Mouse (Mus musculus) MEL (cell line): ENCODE results near the gene Smarcc2. TPM values are rescaled to one million over a fixed set of nuclear protein-coding genes. Genes with fewer than 3 reads are reported as not detected.
A peak's percentile ranks its signal among the peaks of the same experiment; 100 is the strongest.

ENCODE experiments used
- DNase-seq: peaks from one replicate; pipeline ENCODE4 v3.0.0; 2011; ENCODE audit warnings: low read depth, low spot score
- H3K27ac ChIP-seq: 2 replicates; pipeline ENCODE4 v1.5.1; 2012; ENCODE audit warnings: low read depth, mild to moderate bottlenecking, control low read depth, low read length, moderate library complexity; ENCODE audit not compliant: control insufficient read depth
- H3K27me3 ChIP-seq, 2 experiments: fragments of 150-350 bp in 1 of 2; sonication (generic) in 1 of 2; 2 replicates each; pipeline ENCODE4 v1.6.1; 2012; ENCODE audit warnings: low read length in 2 of 2, mild to moderate bottlenecking in 2 of 2, improper control_type of control experiment in 1 of 2, moderate library complexity in 1 of 2; ENCODE audit not compliant: insufficient read depth in 2 of 2, control insufficient read depth in 1 of 2
- H3K36me3 ChIP-seq, 2 experiments: 2 replicates each; pipeline ENCODE4 v1.6.1; 2012 to 2014; ENCODE audit warnings: low read length in 2 of 2, improper control_type of control experiment in 1 of 2, inconsistent platforms in 1 of 2, mild to moderate bottlenecking in 1 of 2; ENCODE audit not compliant: insufficient read depth in 2 of 2, control insufficient read depth in 1 of 2
- H3K4me1 ChIP-seq, 2 experiments: fragments of 150-350 bp in 1 of 2; sonication (generic) in 1 of 2; 2 replicates each; pipeline ENCODE4 v1.6.1; 2012; ENCODE audit warnings: low read length in 2 of 2, improper control_type of control experiment in 1 of 2, mild to moderate bottlenecking in 1 of 2; ENCODE audit not compliant: insufficient read depth in 2 of 2, control insufficient read depth in 1 of 2
- H3K4me3 ChIP-seq, 2 experiments: fragments of 150-350 bp in 1 of 2; sonication (generic) in 1 of 2; 2 replicates each; pipeline ENCODE4 v1.5.1; 2012; ENCODE audit warnings: low read depth in 2 of 2, low read length in 2 of 2, mild to moderate bottlenecking in 2 of 2, moderate library complexity in 2 of 2, control low read depth in 1 of 2, improper control_type of control experiment in 1 of 2; ENCODE audit not compliant: control insufficient read depth in 1 of 2, insufficient read depth in 1 of 2
- H3K79me2 ChIP-seq: 2 replicates; pipeline ENCODE4 v1.6.1; 2012; ENCODE audit warnings: mild to moderate bottlenecking, low read length, moderate library complexity; ENCODE audit not compliant: control insufficient read depth, poor library complexity, insufficient read depth
- H3K9ac ChIP-seq: 2 replicates; pipeline ENCODE4 v1.6.1; 2012; ENCODE audit warnings: low read depth, mild to moderate bottlenecking, control low read depth, low read length, moderate library complexity; ENCODE audit not compliant: control insufficient read depth, poor library complexity, severe bottlenecking
- H3K9me3 ChIP-seq: fragments of 150-350 bp; sonication (generic); replicated peaks from 2 replicates; pipeline ENCODE4 v1.6.1; 2012; ENCODE audit warnings: mild to moderate bottlenecking, low read length, improper control_type of control experiment, moderate library complexity; ENCODE audit not compliant: insufficient read depth
- CHD1 ChIP-seq: IDR thresholded peaks from 2 replicates; pipeline ENCODE4 v1.6.1; 2012; ENCODE audit warnings: low read depth, mild to moderate bottlenecking, inconsistent platforms, low read length, improper control_type of control experiment
- CHD2 ChIP-seq: IDR thresholded peaks from 2 replicates; pipeline ENCODE4 v1.6.1; 2011; ENCODE audit warnings: low read length, improper control_type of control experiment
- ELF1 ChIP-seq: IDR thresholded peaks from 2 replicates; pipeline ENCODE4 v1.6.1; 2014; ENCODE audit warnings: low read depth, mild to moderate bottlenecking, inconsistent platforms, low read length, improper control_type of control experiment, moderate library complexity
- ETS1 ChIP-seq: IDR thresholded peaks from 2 replicates; pipeline ENCODE4 v1.6.1; 2012; ENCODE audit warnings: low read depth, mild to moderate bottlenecking, inconsistent platforms, low read length, improper control_type of control experiment, moderate library complexity
- GABPA ChIP-seq: IDR thresholded peaks from 2 replicates; pipeline ENCODE4 v1.6.1; 2012; ENCODE audit warnings: low read depth, mild to moderate bottlenecking, inconsistent platforms, low read length, improper control_type of control experiment, moderate library complexity
- GATA1 ChIP-seq: IDR thresholded peaks from 2 replicates; pipeline ENCODE4 v1.6.1; 2011; ENCODE audit warnings: low read depth, low read length, improper control_type of control experiment
- HCFC1 ChIP-seq: IDR thresholded peaks from 2 replicates; pipeline ENCODE4 v1.6.1; 2012; ENCODE audit warnings: low read depth, mild to moderate bottlenecking, inconsistent platforms, low read length, improper control_type of control experiment, moderate library complexity
- KAT2A ChIP-seq: conservative IDR thresholded peaks from 2 replicates; pipeline ENCODE4 v1.6.1; 2012; ENCODE audit warnings: low read depth, low read length, improper control_type of control experiment, inconsistent platforms
- MAZ ChIP-seq: IDR thresholded peaks from 2 replicates; pipeline ENCODE4 v1.6.1; 2012; ENCODE audit warnings: low read depth, mild to moderate bottlenecking, inconsistent platforms, low read length, improper control_type of control experiment
- MXI1 ChIP-seq: IDR thresholded peaks from 2 replicates; pipeline ENCODE4 v1.6.1; 2011; ENCODE audit warnings: mild to moderate bottlenecking, low read depth, low read length, improper control_type of control experiment
- NELFE ChIP-seq: IDR thresholded peaks from 2 replicates; pipeline ENCODE4 v1.6.1; 2011; ENCODE audit warnings: low read depth, low read length, improper control_type of control experiment
- POLR2A ChIP-seq, 2 experiments: IDR thresholded peaks; 2 replicates each; pipeline ENCODE4 v1.6.1; 2011 to 2012; ENCODE audit warnings: low read length in 2 of 2, mild to moderate bottlenecking in 2 of 2, control low read depth in 1 of 2, improper control_type of control experiment in 1 of 2, low read depth in 1 of 2, moderate library complexity in 1 of 2; ENCODE audit not compliant: control insufficient read depth in 1 of 2, insufficient read depth in 1 of 2, poor library complexity in 1 of 2
- POLR2AphosphoS5 ChIP-seq: IDR thresholded peaks from 2 replicates; pipeline ENCODE4 v1.6.1; 2012; ENCODE audit warnings: low read depth, borderline replicate concordance, mild to moderate bottlenecking, inconsistent platforms, low read length, moderate library complexity, mixed read lengths
- RAD21 ChIP-seq: IDR thresholded peaks from 2 replicates; pipeline ENCODE4 v1.6.1; 2011; ENCODE audit warnings: mild to moderate bottlenecking, low read depth, low read length, improper control_type of control experiment
- RCOR1 ChIP-seq: IDR thresholded peaks from 2 replicates; pipeline ENCODE4 v1.6.1; 2012; ENCODE audit warnings: low read depth, mild to moderate bottlenecking, inconsistent platforms, low read length, improper control_type of control experiment
- SIN3A ChIP-seq: IDR thresholded peaks from 2 replicates; pipeline ENCODE4 v1.6.1; 2012; ENCODE audit warnings: low read length, improper control_type of control experiment, inconsistent platforms
- TAL1 ChIP-seq: IDR thresholded peaks from 2 replicates; pipeline ENCODE4 v1.6.1; 2012; ENCODE audit warnings: mild to moderate bottlenecking, inconsistent platforms, low read length, moderate library complexity, mixed read lengths
- TBP ChIP-seq: IDR thresholded peaks from 2 replicates; pipeline ENCODE4 v1.8.0; 2011; ENCODE audit warnings: low read depth, low read length, improper control_type of control experiment
- TCF12 ChIP-seq: IDR thresholded peaks from 2 replicates; pipeline ENCODE4 v1.6.1; 2014; ENCODE audit warnings: low read depth, mild to moderate bottlenecking, inconsistent platforms, low read length, improper control_type of control experiment, moderate library complexity
- UBTF ChIP-seq: IDR thresholded peaks from 2 replicates; pipeline ENCODE4 v1.6.1; 2012; ENCODE audit warnings: low read depth, mild to moderate bottlenecking, inconsistent platforms, low read length, improper control_type of control experiment, moderate library complexity, borderline replicate concordance; ENCODE audit not compliant: insufficient read depth
- USF1 ChIP-seq: IDR thresholded peaks from 2 replicates; pipeline ENCODE4 v1.6.1; 2014; ENCODE audit warnings: low read depth, mild to moderate bottlenecking, inconsistent platforms, low read length, improper control_type of control experiment, moderate library complexity
- USF2 ChIP-seq, 2 experiments: IDR thresholded peaks; 2 replicates each; pipeline ENCODE4 v1.6.1; 2011 to 2012; ENCODE audit warnings: improper control_type of control experiment in 2 of 2, low read length in 2 of 2, borderline replicate concordance in 1 of 2, inconsistent platforms in 1 of 2, low read depth in 1 of 2, mild to moderate bottlenecking in 1 of 2; ENCODE audit not compliant: insufficient read depth in 1 of 2
- ZC3H11A ChIP-seq: IDR thresholded peaks from 2 replicates; pipeline ENCODE4 v1.6.1; 2012; ENCODE audit warnings: low read depth, mild to moderate bottlenecking, inconsistent platforms, low read length, improper control_type of control experiment
- ZMIZ1 ChIP-seq: IDR thresholded peaks from 2 replicates; pipeline ENCODE4 v1.6.1; 2012; ENCODE audit warnings: low read depth, mild to moderate bottlenecking, inconsistent platforms, low read length, improper control_type of control experiment, moderate library complexity
- ZNF384 ChIP-seq: IDR thresholded peaks from 2 replicates; pipeline ENCODE4 v1.6.1; 2012; ENCODE audit warnings: low read depth, mild to moderate bottlenecking, inconsistent platforms, low read length, improper control_type of control experiment
- polyA plus RNA-seq, 2 experiments: library from polyadenylated mRNA; stranded (reverse) in 1 of 2; unstranded in 1 of 2; fragments of >175 nt in 1 of 2; fragments of >200 nt in 1 of 2; gene quantifications; 2 replicates each; pipeline versions ENCODE4 v1.2.1 to v1.2.4; 2012; ENCODE audit warnings: low replicate concordance in 2 of 2, low read depth in 1 of 2; ENCODE audit not compliant: insufficient read length in 2 of 2, insufficient read depth in 1 of 2, missing spikeins in 1 of 2
- total RNA-seq: library from RNA; depleted of rRNA; stranded (reverse); fragments of 300-350 nt; gene quantifications from 2 replicates; pipeline ENCODE4 v1.2.3, GENCODE M21; 2012

The Smarcc2 gene
- total and polyA plus RNA-seq, 3 experiments, result 24.8 to 226 (median 68.8) TPM

GRCm38 (mm10) chr10:128411211-128412054 is 47.6 kb upstream of the Smarcc2 start, which contains the start of the genes Nabp2 and Rnf41:
Nabp2 (minus strand) TSS chr10:128411492.
Rnf41 (plus strand) TSS chr10:128411657.
- DNase-seq, result peak; percentile 98
- Histone ChIP-seq H3K4me1 (peaks cover 0 to 8% of the 10 kb centered on the region in 2 experiments; a peak in 2 of 4 replicates), H3K9ac (peak within 1 kb of the TSS; percentile 88), H3K79me2 (peaks cover 32% of the 10 kb centered on the region), H3K36me3 (peaks cover 2 to 9% of the 10 kb centered on the region in 2 experiments), H3K27me3 (no peaks in the 10 kb centered on the region), H3K9me3 (no peaks in the 10 kb centered on the region), H3K27ac (peak within 1 kb of the TSS; percentile 89), H3K4me3 (peak within 1 kb of the TSS; percentile 79 to 91)
- peak; percentile 80 for TF ChIP-seq NELFE
- TF ChIP-seq ZMIZ1, result peak; percentile 60; the same call in 1 of the 2 replicates
- no peak for TF ChIP-seq CHD2
- peak; percentile 69 for TF ChIP-seq ELF1
- peak; percentile 66 for TF ChIP-seq TCF12
- no peak for TF ChIP-seq USF2 (IDR thresholded peaks at IDR 0.05; ENCODE audit: borderline replicate concordance in 1 of 2, insufficient read depth in 1 of 2, low read depth in 1 of 2, low read length in 2 of 2)
- no peak for TF ChIP-seq RCOR1
- TF ChIP-seq POLR2A (IDR thresholded peaks at IDR 0.05; ENCODE audit: control insufficient read depth in 1 of 2, insufficient read depth in 1 of 2, low read depth in 1 of 2, low read length in 2 of 2, poor library complexity in 1 of 2), result peak; percentile 85 to 89
- no peak for TF ChIP-seq KAT2A
- TF ChIP-seq HCFC1, result peak; percentile 83
- TF ChIP-seq TBP, result peak; percentile 93
- TF ChIP-seq SIN3A, result peak; percentile 39; the same call in 1 of the 2 replicates
- TF ChIP-seq MXI1, result peak; percentile 42; the same call in 1 of the 2 replicates

GRCm38 (mm10) chr10:128412055-128412381 is 47.0 kb upstream of the Smarcc2 start:
- Histone ChIP-seq H3K27ac (peak overlapping the region; percentile 51), H3K79me2 (peaks cover 32% of the 10 kb centered on the region), H3K36me3 (peaks cover 2 to 9% of the 10 kb centered on the region in 2 experiments), H3K27me3 (no peaks in the 10 kb centered on the region), H3K9ac (peak overlapping the region; percentile 88), H3K9me3 (no peaks in the 10 kb centered on the region)
- no peak for DNase-seq
- TF ChIP-seq UBTF (no peak), POLR2AphosphoS5 (no peak), ZMIZ1 (no peak), GABPA (no peak), CHD1 (no peak), HCFC1 (no peak), ZC3H11A (no peak), POLR2A (IDR thresholded peaks at IDR 0.05; ENCODE audit: control insufficient read depth in 1 of 2, insufficient read depth in 1 of 2, low read depth in 1 of 2, low read length in 2 of 2, poor library complexity in 1 of 2) (no peak), KAT2A (no peak), ELF1 (no peak), CHD2 (no peak), ETS1 (no peak), TAL1 (no peak), MAZ (no peak), RAD21 (no peak), GATA1 (no peak), USF1 (no peak), TCF12 (no peak), ZNF384 (no peak)
- TF ChIP-seq, all 39 proteins: peak for 0
- Histone ChIP-seq H3K4me1 (peaks cover 0 to 8% of the 10 kb centered on the region in 2 experiments; a peak in 2 of 4 replicates), H3K4me3 (peak overlapping the region; percentile 79 to 91)
